Mouse (Mus musculus) forebrain, postnatal 0 days (tissue): Measurements from ENCODE around the gene Wnt1. TPM values are rescaled to one million over a fixed set of nuclear protein-coding genes. Genes with fewer than 3 reads are reported as not detected.

Experiments used
- ATAC-seq: fragments of 200-750 bp; cut with Nextera tagmentation; 2 replicates; pipeline ENCODE4 v1.8.0; 2017; ENCODE audit warnings: mild to moderate bottlenecking, moderate library complexity
- DNase-seq: peaks from one replicate; pipeline ENCODE4 v3.0.0-alpha.2; 2015
- H3K27ac ChIP-seq: fragments of 300-500 bp; sonication (generic); 2 replicates; pipeline ENCODE4 v1.5.1; 2014; ENCODE audit warnings: low read depth, mild to moderate bottlenecking, antibody characterized with exemption, low read length, moderate library complexity, mixed read lengths
- H3K27me3 ChIP-seq: fragments of 300-500 bp; sonication (generic); 2 replicates; pipeline ENCODE4 v1.6.1; 2014; ENCODE audit warnings: mild to moderate bottlenecking, low read length, mixed read lengths; ENCODE audit not compliant: insufficient read depth
- H3K36me3 ChIP-seq: fragments of 300-500 bp; sonication (generic); 2 replicates; pipeline ENCODE4 v1.6.1; 2014; ENCODE audit warnings: mild to moderate bottlenecking, moderate library complexity; ENCODE audit not compliant: insufficient read depth
- H3K4me1 ChIP-seq: fragments of 300-500 bp; sonication (generic); 2 replicates; pipeline ENCODE4 v1.6.1; 2014; ENCODE audit warnings: antibody characterized with exemption; ENCODE audit not compliant: insufficient read depth
- H3K4me2 ChIP-seq: fragments of 300-500 bp; sonication (generic); 2 replicates; pipeline ENCODE4 v1.6.1; 2014; ENCODE audit warnings: low read depth, mild to moderate bottlenecking, moderate library complexity
- H3K4me3 ChIP-seq: fragments of 300-500 bp; sonication (generic); 2 replicates; pipeline ENCODE4 v1.5.1; 2014; ENCODE audit warnings: low read depth, low read length, mixed read lengths
- H3K9ac ChIP-seq: fragments of 300-500 bp; sonication (generic); 2 replicates; pipeline ENCODE4 v1.6.1; 2014; ENCODE audit warnings: mild to moderate bottlenecking
- H3K9me3 ChIP-seq: fragments of 300-500 bp; sonication (generic); 2 replicates; pipeline ENCODE4 v1.6.1; 2016; ENCODE audit warnings: low read length
- CTCF ChIP-seq: sonication (generic); IDR thresholded peaks from 2 replicates; pipeline ENCODE4 v1.5.1; 2016; ENCODE audit warnings: antibody characterized with exemption, control low read depth, low read depth
- WGBS: fragments of 180-500 bp; shearing (Covaris S2); extraction: QIAGEN DNeasy Blood & Tissue Kit; methylation state at CpG from one replicate; pipeline ENCODE4 v1.1.7; 2014; 5-methylcytosine and 5-hydroxymethylcytosine counted together
- polyA plus RNA-seq: library from polyadenylated mRNA; unstranded; fragments of >200 nt; fragmentation: Nextera tagmentation; extraction: Ambion mirVana; gene quantifications from 2 replicates; pipeline ENCODE4 v1.2.1, GENCODE M21; 2015
- total RNA-seq: library from RNA; depleted of rRNA; stranded (reverse); fragments of >200 nt; gene quantifications from 2 replicates; pipeline ENCODE4 v1.2.3, GENCODE M21; 2014

Wnt1 gene
- total and polyA plus RNA-seq, 2 experiments from 2014 or later = 0.33 TPM; not detected in 1

- Histone ChIP-seq H3K9me3 (no peaks in the 10 kb centered on the region), H3K4me2 (peak overlapping the region; percentile 49), H3K27ac (no peak overlapping the region), H3K4me3 (peak overlapping the region; percentile 33), H3K4me1 (no peaks in the 10 kb centered on the region), H3K36me3 (no peaks in the 10 kb centered on the region), H3K9ac (no peak overlapping the region), H3K27me3 (peaks cover 67% of the 10 kb centered on the region)
- no peak for TF ChIP-seq CTCF
- 1% methylated on average over 36 of the region's 36 CpGs for WGBS
- ATAC-seq (peak; percentile 16; the same call in 1 of the 2 replicates), DNase-seq (no peak)
These were observed 17.0 kb upstream of the Wnt1 start for GRCm38 (mm10) chr15:98772511-98773211.

GRCm38 (mm10) chr15:98774096-98774495 lies 15.6 kb upstream of the Wnt1 start:
- no peak overlapping the region for H3K4me2 ChIP-seq
- H3K9ac ChIP-seq = no peak overlapping the region
- H3K9me3 ChIP-seq = no peaks in the 10 kb centered on the region
- no peaks in the 10 kb centered on the region for H3K4me1 ChIP-seq
- no peak for ATAC-seq
- 9% methylated on average over 15 of the region's 15 CpGs for WGBS
- no peaks in the 10 kb centered on the region for H3K36me3 ChIP-seq
- peaks cover 81% of the 10 kb centered on the region for H3K27me3 ChIP-seq
- no peak for TF ChIP-seq CTCF
- DNase-seq = no peak
- H3K4me3 ChIP-seq = no peak overlapping the region
- no peak overlapping the region for H3K27ac ChIP-seq

- no peak for DNase-seq
These were observed 14.1 kb upstream of the Wnt1 start for GRCm38 (mm10) chr15:98775533-98775932.

GRCm38 (mm10) chr15:98776280-98777004 lies 13.2 kb upstream of the Wnt1 start:
- ATAC-seq = peak; percentile 47; the same call in 1 of the 2 replicates
- Histone ChIP-seq H3K36me3 (no peaks in the 10 kb centered on the region), H3K4me3 (peak overlapping the region; percentile 9), H3K4me2 (peak overlapping the region; percentile 19; the same call in 1 of the 2 replicates), H3K4me1 (no peaks in the 10 kb centered on the region), H3K9me3 (no peaks in the 10 kb centered on the region), H3K9ac (no peak overlapping the region), H3K27me3 (peaks cover 96% of the 10 kb centered on the region), H3K27ac (no peak overlapping the region)
- TF ChIP-seq CTCF = peak; percentile 25; the same call in 1 of the 2 replicates
- 2% methylated on average over 62 of the region's 62 CpGs for WGBS
- no peak for DNase-seq

More at GRCm38 (mm10) chr15:98775533-98775932, 14.1 kb upstream of the Wnt1 start:
- no peak overlapping the region for H3K4me2 ChIP-seq
- H3K9ac ChIP-seq = no peak overlapping the region
- no peaks in the 10 kb centered on the region for H3K9me3 ChIP-seq
- no peaks in the 10 kb centered on the region for H3K36me3 ChIP-seq
- WGBS = 2% methylated on average over 5 of the region's 5 CpGs
- TF ChIP-seq CTCF = no peak
- no peak overlapping the region for H3K27ac ChIP-seq
- H3K4me1 ChIP-seq = no peaks in the 10 kb centered on the region
- ATAC-seq = no peak
- H3K4me3 ChIP-seq = no peak overlapping the region
- peaks cover 95% of the 10 kb centered on the region for H3K27me3 ChIP-seq

- no peak for TF ChIP-seq CTCF
- WGBS = 3% methylated on average over 19 of the region's 19 CpGs
- H3K9me3 ChIP-seq = no peaks in the 10 kb centered on the region
These were observed 12.5 kb upstream of the Wnt1 start for GRCm38 (mm10) chr15:98777005-98777616.

GRCm38 (mm10) chr15:98777762-98778161 lies 11.9 kb upstream of the Wnt1 start, which contains the start of gene Wnt10b:
TSS of gene Wnt10b (minus strand) at chr15:98778150.
- H3K9ac ChIP-seq = no peak within 1 kb of the TSS
- DNase-seq = no peak
- no peak for TF ChIP-seq CTCF
- no peaks in the 10 kb centered on the region for H3K4me1 ChIP-seq
- H3K4me2 ChIP-seq = peak within 1 kb of the TSS; percentile 44
- under 1% methylated on average over 33 of the region's 33 CpGs for WGBS
- H3K27ac ChIP-seq = no peak within 1 kb of the TSS
- ATAC-seq = no peak
- no peaks in the 10 kb centered on the region for H3K9me3 ChIP-seq
- no peaks in the 10 kb centered on the region for H3K36me3 ChIP-seq
- peaks cover 94% of the 10 kb centered on the region for H3K27me3 ChIP-seq
- peak within 1 kb of the TSS; percentile 20 for H3K4me3 ChIP-seq

More at GRCm38 (mm10) chr15:98777005-98777616, 12.5 kb upstream of the Wnt1 start:
- Histone ChIP-seq H3K9ac (no peak overlapping the region), H3K4me1 (no peaks in the 10 kb centered on the region), H3K27ac (no peak overlapping the region), H3K4me2 (no peak overlapping the region), H3K27me3 (peaks cover 99% of the 10 kb centered on the region), H3K4me3 (peak overlapping the region; percentile 9; the same call in 1 of the 2 replicates), H3K36me3 (no peaks in the 10 kb centered on the region)
- ATAC-seq (no peak), DNase-seq (no peak)
